Mouse (Mus musculus) hindbrain, embryonic 13.5 days (tissue): ENCODE data around the gene Mtmr3. TPM values are rescaled to one million over a fixed set of nuclear protein-coding genes. Genes with fewer than 3 reads are reported as not detected.

Experiments used
- ATAC-seq: fragments of 200-750 bp; cut with Nextera tagmentation; 2 replicates; pipeline ENCODE4 v1.8.0; 2017; ENCODE audit warnings: moderate TSS enrichment; ENCODE audit not compliant: low FRiP score
- H3K27ac ChIP-seq: fragments of 300-500 bp; sonication (generic); 2 replicates; pipeline ENCODE4 v1.5.1; 2015; ENCODE audit warnings: inconsistent platforms, mild to moderate bottlenecking, moderate library complexity
- H3K27me3 ChIP-seq: fragments of 300-500 bp; sonication (generic); 2 replicates; pipeline ENCODE4 v1.6.1; 2015; ENCODE audit warnings: mild to moderate bottlenecking, inconsistent platforms
- H3K36me3 ChIP-seq: fragments of 300-500 bp; sonication (generic); 2 replicates; pipeline ENCODE4 v1.6.1; 2015; ENCODE audit warnings: mild to moderate bottlenecking, inconsistent platforms
- H3K4me1 ChIP-seq: fragments of 300-500 bp; sonication (generic); replicated peaks from 2 replicates; pipeline ENCODE4 v1.6.1; 2015; ENCODE audit warnings: inconsistent platforms
- H3K4me2 ChIP-seq: fragments of 300-500 bp; sonication (generic); 2 replicates; pipeline ENCODE4 v1.6.1; 2015; ENCODE audit warnings: inconsistent platforms, mild to moderate bottlenecking, moderate library complexity
- H3K4me3 ChIP-seq: fragments of 300-500 bp; sonication (generic); 2 replicates; pipeline ENCODE4 v1.5.1; 2015; ENCODE audit warnings: mild to moderate bottlenecking, inconsistent platforms
- H3K9ac ChIP-seq: fragments of 300-500 bp; sonication (generic); 2 replicates; pipeline ENCODE4 v1.6.1; 2015; ENCODE audit warnings: mild to moderate bottlenecking, inconsistent platforms
- H3K9me3 ChIP-seq: fragments of 300-500 bp; sonication (generic); 2 replicates; pipeline ENCODE4 v1.6.1; 2016; ENCODE audit warnings: inconsistent platforms
- WGBS: fragments of 180-500 bp; shearing (Covaris S2); methylation state at CpG from one replicate; pipeline ENCODE4 v1.1.7; 2015; 5-methylcytosine and 5-hydroxymethylcytosine counted together
- polyA plus RNA-seq: library from polyadenylated mRNA; unstranded; fragments of >200 nt; fragmentation: Nextera tagmentation; extraction: Ambion mirVana; gene quantifications from 2 replicates; pipeline ENCODE4 v1.2.1, GENCODE M21; 2015

Gene Mtmr3
- polyA plus RNA-seq, 1 experiment from 2014 or later: 36.7 TPM

DNA sequence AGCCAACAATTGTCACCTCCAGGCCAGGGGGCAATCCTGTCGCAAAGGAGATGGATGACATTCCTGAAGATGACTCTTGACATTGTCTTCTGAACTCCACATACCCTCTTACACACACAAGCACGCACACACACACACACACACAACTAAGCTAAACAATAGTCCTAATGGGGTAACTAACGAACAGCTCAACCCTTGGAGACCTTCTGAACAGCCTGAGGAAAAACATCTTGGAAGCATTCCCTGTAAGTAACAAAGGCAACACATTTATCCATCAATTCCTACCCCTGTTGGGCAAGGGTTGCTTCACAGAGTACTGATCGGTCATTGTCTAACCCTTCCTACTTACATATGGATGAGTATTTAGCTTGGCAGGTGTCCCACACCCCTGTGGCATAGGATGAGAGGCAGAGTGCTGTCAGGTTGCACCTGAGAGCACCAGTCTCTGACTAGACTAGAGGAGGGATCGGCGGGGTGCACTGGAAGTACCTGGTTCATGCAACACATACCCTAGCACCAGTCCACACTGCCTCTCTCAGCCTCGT lies 27.9 kb upstream of the Mtmr3 start:
- Histone ChIP-seq H3K4me1 (0 out of 2 replicates have a peak, but pooled peaks cover 3% of the 10 kb centered on the region), H3K27me3 (no peaks in the 10 kb centered on the region), H3K4me2 (no peak overlapping the region), H3K9ac (no peak overlapping the region), H3K36me3 (no peaks in the 10 kb centered on the region), H3K9me3 (no peaks in the 10 kb centered on the region), H3K27ac (no peak overlapping the region), H3K4me3 (no peak overlapping the region)
- ATAC-seq: no peak; the same call in 1 of the 2 replicates
- 62% methylated on average over 7 of the region's 7 CpGs for WGBS

- H3K36me3 ChIP-seq: no peaks in the 10 kb centered on the region
- no peaks in the 10 kb centered on the region for H3K9me3 ChIP-seq
- H3K4me2 ChIP-seq: no peak overlapping the region
- no peak for ATAC-seq
- WGBS: 77% methylated on average over 4 of the region's 4 CpGs
- no peak overlapping the region for H3K4me3 ChIP-seq
- no peaks in the 10 kb centered on the region for H3K27me3 ChIP-seq
- 0 out of 2 replicates have a peak, but pooled peaks cover 3% of the 10 kb centered on the region for H3K4me1 ChIP-seq
- no peak overlapping the region for H3K9ac ChIP-seq
- no peak overlapping the region for H3K27ac ChIP-seq
Measured at GRCm38 (mm10) chr11:4621866-4622265, 27.2 kb upstream of the Mtmr3 start.

DNA sequence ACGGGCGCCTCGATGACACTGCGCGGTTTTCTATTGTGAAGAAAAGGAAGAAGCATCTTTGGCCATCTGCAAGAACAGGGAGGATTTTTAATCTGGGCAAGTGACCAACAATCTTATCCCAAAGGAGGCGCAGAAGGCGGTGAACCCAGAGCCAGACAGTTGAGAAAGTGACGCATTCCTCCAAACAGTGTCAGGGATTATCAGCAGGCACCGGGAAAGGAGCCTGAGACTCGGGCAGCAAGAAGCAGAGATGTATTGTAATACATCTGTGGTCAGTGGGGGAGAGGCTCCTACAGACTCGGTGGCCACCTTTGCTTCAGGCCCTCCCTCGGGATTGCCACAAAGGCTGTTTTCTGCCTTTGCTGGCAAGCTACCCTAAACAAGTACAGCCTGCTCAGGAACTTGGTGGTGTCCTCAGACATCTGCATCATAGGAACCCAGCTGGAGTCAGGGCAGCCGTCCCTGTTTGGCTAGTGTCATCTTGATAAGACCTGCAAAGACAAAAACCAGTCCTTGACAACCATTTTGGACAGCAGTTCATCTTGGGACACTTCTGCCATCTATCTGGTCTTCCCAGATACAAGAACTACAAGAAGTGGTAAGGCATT lies 25.9 kb upstream of the Mtmr3 start:
- H3K4me1 ChIP-seq: 0 out of 2 replicates have a peak, but pooled peaks cover 3% of the 10 kb centered on the region
- no peaks in the 10 kb centered on the region for H3K27me3 ChIP-seq
- ATAC-seq: no peak
- no peak overlapping the region for H3K27ac ChIP-seq
- no peaks in the 10 kb centered on the region for H3K9me3 ChIP-seq
- no peak overlapping the region for H3K4me3 ChIP-seq
- no peak overlapping the region for H3K9ac ChIP-seq
- 66% methylated on average over 13 of the region's 13 CpGs for WGBS
- H3K4me2 ChIP-seq: no peak overlapping the region
- no peaks in the 10 kb centered on the region for H3K36me3 ChIP-seq

DNA sequence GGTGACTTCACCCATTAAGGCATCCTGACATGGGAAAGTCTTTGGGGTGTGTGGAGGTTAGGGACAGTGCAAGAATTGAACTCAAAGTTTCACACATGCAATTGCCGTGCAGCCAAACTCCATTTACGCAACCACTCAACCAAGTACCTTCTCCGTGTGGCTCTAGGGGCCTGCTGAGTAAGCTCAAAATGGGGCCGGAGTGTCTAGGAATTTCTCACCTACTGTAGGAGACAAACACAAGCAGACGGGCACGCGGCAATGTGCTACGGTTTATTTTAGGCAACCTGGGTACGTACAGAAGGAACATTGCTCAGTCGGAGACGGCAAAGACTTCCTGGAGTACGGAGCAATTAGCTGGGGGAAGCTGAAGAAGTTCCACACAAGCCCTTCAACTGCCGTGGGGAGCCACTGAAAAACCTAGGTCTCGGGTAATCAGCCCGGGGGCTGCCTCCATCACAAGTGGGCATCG lies 25.4 kb upstream of the Mtmr3 start, which contains the start of gene Gm11032:
Gm11032 (plus strand) TSS at position 51 of the 469 bp plus-strand sequence.
- Histone ChIP-seq H3K36me3 (no peaks in the 10 kb centered on the region), H3K4me2 (no peak within 1 kb of the TSS), H3K27ac (no peak within 1 kb of the TSS), H3K9ac (no peak within 1 kb of the TSS), H3K9me3 (no peaks in the 10 kb centered on the region), H3K4me3 (no peak within 1 kb of the TSS), H3K27me3 (no peaks in the 10 kb centered on the region), H3K4me1 (0 out of 2 replicates have a peak, but pooled peaks cover 3% of the 10 kb centered on the region)
- 87% methylated on average over 16 of the region's 16 CpGs for WGBS
- no peak for ATAC-seq

GRCm38 (mm10) chr11:4611904-4612303 lies 17.2 kb upstream of the Mtmr3 start:
- Histone ChIP-seq H3K9me3 (no peaks in the 10 kb centered on the region), H3K27ac (no peak overlapping the region), H3K4me1 (no peaks in the 10 kb centered on the region), H3K27me3 (no peaks in the 10 kb centered on the region), H3K4me2 (no peak overlapping the region), H3K9ac (no peak overlapping the region), H3K4me3 (no peak overlapping the region), H3K36me3 (no peaks in the 10 kb centered on the region)
- ATAC-seq: no peak
- WGBS: 75% methylated on average over 2 of the region's 2 CpGs

DNA sequence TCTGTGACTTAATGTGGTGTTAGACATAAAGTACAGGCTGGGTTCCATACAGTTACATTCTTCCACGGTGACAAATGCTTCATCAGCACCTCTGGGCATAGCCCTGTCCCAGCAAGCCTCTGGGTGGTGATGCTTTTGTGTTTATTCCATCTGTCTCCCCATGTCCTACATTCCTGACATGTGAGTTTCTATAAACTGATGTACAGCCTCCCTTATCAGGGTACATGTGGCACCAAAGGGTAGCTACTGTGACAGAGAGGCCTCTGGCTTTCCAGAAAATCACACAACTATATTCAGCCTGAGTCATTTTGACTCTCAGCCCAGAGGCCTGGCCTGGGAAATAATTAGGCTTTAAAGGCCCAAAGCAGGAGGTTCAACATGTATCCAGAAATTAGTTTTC lies 11.9 kb upstream of the Mtmr3 start:
- Histone ChIP-seq H3K4me3 (no peak overlapping the region), H3K4me2 (no peak overlapping the region), H3K9me3 (no peaks in the 10 kb centered on the region), H3K9ac (no peak overlapping the region), H3K27ac (no peak overlapping the region), H3K36me3 (no peaks in the 10 kb centered on the region), H3K27me3 (no peaks in the 10 kb centered on the region), H3K4me1 (peaks cover 18% of the 10 kb centered on the region)
- no peak for ATAC-seq
- WGBS: 76% methylated on average over 1 of the region's 1 CpGs

DNA sequence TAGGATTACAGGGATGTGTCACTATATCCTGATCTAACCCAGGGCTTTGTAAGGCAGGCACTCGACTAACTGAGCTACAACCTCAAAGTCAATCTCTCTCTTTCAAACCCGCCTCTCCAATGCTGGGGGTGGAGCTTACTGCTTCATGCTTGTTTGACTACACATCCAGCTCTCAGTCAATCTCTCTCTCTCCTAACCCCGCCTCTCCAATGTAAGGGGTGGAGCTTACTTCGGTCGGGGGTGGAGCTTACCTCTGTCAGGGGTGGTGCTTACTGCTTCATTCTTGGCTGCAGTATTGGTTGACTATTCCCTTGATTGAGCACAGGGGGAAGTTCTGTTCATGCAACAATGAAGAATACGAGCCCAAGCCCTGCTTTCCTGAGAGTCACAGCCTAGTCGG lies 10.8 kb upstream of the Mtmr3 start:
- Histone ChIP-seq H3K4me3 (no peak overlapping the region), H3K36me3 (no peaks in the 10 kb centered on the region), H3K9me3 (no peaks in the 10 kb centered on the region), H3K27me3 (no peaks in the 10 kb centered on the region), H3K9ac (no peak overlapping the region), H3K4me2 (no peak overlapping the region), H3K4me1 (peaks cover 18% of the 10 kb centered on the region), H3K27ac (no peak overlapping the region)
- no peak for ATAC-seq
- 53% methylated on average over 7 of the region's 7 CpGs for WGBS

DNA sequence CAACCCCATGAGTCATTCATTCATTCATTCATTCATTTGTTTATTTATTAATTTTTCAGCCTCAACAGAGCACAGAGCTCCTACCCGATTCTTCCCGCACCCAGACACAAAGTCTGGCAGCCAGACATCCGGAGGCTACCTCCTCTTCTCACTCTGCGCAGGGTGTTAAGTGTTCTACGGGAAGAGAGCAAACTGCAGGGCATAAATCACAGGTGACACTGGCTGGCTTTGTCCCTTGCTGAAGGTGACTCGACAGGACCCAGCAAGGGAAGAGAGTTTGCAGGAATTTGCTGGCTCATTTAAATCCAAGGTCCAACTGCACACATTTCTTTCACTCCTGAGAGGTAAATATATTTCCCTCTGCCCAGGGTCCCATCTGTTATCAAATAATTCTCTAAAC lies 9.8 kb upstream of the Mtmr3 start:
- Histone ChIP-seq H3K9ac (0 out of 2 replicates have a peak overlapping the region, but pooled peaks have one; percentile 10), H3K4me3 (no peak overlapping the region), H3K4me1 (peaks cover 18% of the 10 kb centered on the region), H3K27ac (no peak overlapping the region), H3K4me2 (no peak overlapping the region), H3K27me3 (no peaks in the 10 kb centered on the region), H3K36me3 (no peaks in the 10 kb centered on the region), H3K9me3 (no peaks in the 10 kb centered on the region)
- ATAC-seq: no peak
- 51% methylated on average over 6 of the region's 6 CpGs for WGBS

DNA sequence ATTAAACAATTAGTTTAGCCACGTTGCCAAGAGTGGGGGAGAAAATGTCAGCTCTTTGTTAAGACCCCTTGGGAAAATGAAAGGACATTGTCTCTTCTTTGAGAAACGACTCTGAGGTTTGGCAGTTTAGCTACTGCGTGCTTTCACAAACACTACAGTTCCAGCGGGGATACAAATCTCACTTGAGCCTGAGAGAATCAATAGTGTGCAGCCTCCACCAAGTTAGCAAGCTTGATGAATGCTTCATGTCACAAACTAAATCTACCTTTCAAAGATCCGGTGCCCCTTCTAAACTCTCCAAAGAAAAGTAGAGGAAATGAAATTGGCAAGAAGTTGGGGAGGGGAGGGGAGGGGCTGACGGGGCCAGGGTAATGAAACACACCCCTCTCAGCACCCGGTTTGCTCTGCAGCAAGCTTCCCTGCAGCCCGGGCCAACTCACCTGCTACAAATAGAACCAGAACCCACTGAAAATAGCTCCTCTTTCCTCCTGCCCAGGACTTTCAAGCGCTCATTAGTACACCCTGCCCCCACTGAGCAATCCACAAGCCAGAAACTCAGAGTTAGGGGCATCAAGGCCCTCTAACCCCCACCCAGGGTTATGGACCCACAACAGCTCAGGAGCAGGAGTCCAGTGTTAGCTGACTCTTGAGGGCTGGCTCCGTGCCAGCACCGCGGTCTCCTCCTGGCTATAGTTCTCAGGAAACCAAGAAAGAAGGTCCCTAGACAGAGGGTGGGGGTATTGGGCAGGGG lies 8.2 kb upstream of the Mtmr3 start:
- Histone ChIP-seq H3K36me3 (no peaks in the 10 kb centered on the region), H3K9me3 (no peaks in the 10 kb centered on the region), H3K4me2 (no peak overlapping the region), H3K9ac (no peak overlapping the region), H3K4me3 (no peak overlapping the region), H3K27me3 (no peaks in the 10 kb centered on the region), H3K4me1 (peaks cover 18% of the 10 kb centered on the region), H3K27ac (peak overlapping the region; percentile 5; the same call in 1 of the 2 replicates)
- 34% methylated on average over 12 of the region's 12 CpGs for WGBS
- peak; percentile 61; the same call in 1 of the 2 replicates for ATAC-seq

DNA sequence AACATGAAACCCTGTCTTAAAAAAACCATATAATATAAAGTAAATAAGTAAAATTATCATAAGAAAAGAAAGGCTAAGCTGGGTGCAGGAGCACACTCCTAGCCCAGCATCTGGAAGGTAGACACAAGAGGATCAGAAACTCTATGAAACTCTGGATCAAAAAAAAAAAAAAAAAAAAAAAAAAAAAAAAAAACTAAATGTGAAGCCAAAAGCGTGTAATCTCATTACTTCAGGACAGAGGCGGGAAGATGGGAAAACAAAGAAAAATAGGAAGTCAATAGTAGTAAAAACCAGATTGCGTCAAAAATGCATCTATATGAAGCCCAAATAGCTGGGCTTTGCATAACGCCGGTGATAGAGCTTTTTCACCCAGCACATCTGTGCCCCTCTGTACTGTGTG lies 7.2 kb upstream of the Mtmr3 start:
- WGBS: 72% methylated on average over 5 of the region's 5 CpGs
- H3K27me3 ChIP-seq: no peaks in the 10 kb centered on the region
- H3K4me1 ChIP-seq: peaks cover 18% of the 10 kb centered on the region
- H3K27ac ChIP-seq: no peak overlapping the region
- no peak overlapping the region for H3K9ac ChIP-seq
- H3K36me3 ChIP-seq: no peaks in the 10 kb centered on the region
- no peak overlapping the region for H3K4me2 ChIP-seq
- ATAC-seq: no peak
- no peak overlapping the region for H3K4me3 ChIP-seq
- no peaks in the 10 kb centered on the region for H3K9me3 ChIP-seq

DNA sequence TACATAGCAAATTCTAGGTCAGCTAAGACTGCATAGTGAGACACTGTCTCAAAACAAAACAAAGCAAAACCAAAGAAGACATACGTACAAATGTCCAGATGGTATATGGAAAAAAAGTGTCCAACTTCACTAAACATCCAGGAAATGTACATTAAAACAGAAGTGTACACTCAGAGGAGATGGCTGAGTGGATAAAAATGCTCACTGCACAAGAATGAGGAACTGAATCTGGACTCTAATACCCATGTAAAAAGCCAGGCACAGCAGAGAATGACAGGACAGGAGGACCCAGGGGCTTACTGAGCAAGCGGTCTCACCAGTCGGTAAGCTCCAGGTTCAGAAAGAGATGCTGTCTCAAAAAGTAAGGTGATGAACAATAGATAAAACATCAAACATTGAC lies 5.3 kb upstream of the Mtmr3 start:
- WGBS: 92% methylated on average over 3 of the region's 3 CpGs
- no peaks in the 10 kb centered on the region for H3K27me3 ChIP-seq
- H3K9me3 ChIP-seq: no peaks in the 10 kb centered on the region
- no peak overlapping the region for H3K9ac ChIP-seq
- ATAC-seq: no peak
- no peak overlapping the region for H3K4me3 ChIP-seq
- no peak overlapping the region for H3K27ac ChIP-seq
- peaks cover 16% of the 10 kb centered on the region for H3K4me1 ChIP-seq
- no peaks in the 10 kb centered on the region for H3K36me3 ChIP-seq
- H3K4me2 ChIP-seq: no peak overlapping the region

DNA sequence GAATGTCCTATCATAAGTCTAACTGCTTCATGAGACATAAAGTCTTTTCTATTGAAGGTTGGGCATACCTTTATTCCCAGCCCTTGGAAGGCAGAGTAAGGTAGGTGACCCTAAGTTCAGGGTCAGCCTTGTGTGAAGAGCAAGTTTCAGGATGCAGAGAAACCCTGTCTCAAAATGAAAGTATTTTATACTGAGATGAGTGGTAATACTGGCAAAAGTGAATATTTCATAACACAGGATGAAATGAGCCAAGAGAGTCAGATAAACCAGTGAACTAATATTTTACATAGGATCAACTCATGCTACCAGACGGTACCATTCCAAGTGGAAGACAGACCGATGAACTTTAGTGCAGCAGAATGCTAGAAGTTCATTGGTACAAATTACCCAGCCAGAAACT lies 3.7 kb upstream of the Mtmr3 start:
- no peak for ATAC-seq
- Histone ChIP-seq H3K36me3 (no peaks in the 10 kb centered on the region), H3K4me3 (no peak overlapping the region), H3K4me2 (no peak overlapping the region), H3K4me1 (peaks cover 12% of the 10 kb centered on the region), H3K9me3 (no peaks in the 10 kb centered on the region), H3K27ac (no peak overlapping the region), H3K27me3 (no peaks in the 10 kb centered on the region), H3K9ac (no peak overlapping the region)
- 92% methylated on average over 2 of the region's 2 CpGs for WGBS
